Mouse (Mus musculus): ENCODE measurements at regions not wholly inside any gene's neighbourhood (a gene's known extent, or its start where the extent isn't known, plus 50 kb on each side); places are given as distances from the start of the nearest gene placed in this dataset.

GRCm38 (mm10) chr3:17789454-17790196, 158.6 kb upstream of the Cypt12 start:
- intact Hi-C loops (cut with DNase I), result loop anchor here (2.0 to 5.0 kb wide), 4 partner anchors 169 to 972 kb away; no protein-coding TSS in a partner anchor
- Histone ChIP-seq H3K27ac (peak overlapping the region; percentile 99), H3K4me3 (peak overlapping the region; percentile 72)
- no peak for TF ChIP-seq CTCF (IDR thresholded peaks at IDR 0.05)
- DNase-seq (ENCODE audit: extremely low spot score in 1 of 2, low spot score in 2 of 2), result peak; percentile 50 to 52

GRCm38 (mm10) chr3:17790331-17790730, 157.9 kb upstream of the Cypt12 start:
- Histone ChIP-seq H3K4me3 (peak overlapping the region; percentile 72), H3K27ac (peak overlapping the region; percentile 96)
- DNase-seq (ENCODE audit: extremely low spot score in 1 of 2, low spot score in 2 of 2), result peak in 1 of 2 experiments; percentile 42
- no peak for TF ChIP-seq CTCF (IDR thresholded peaks at IDR 0.05)
- intact Hi-C loops (cut with DNase I), result loop anchor here (2.0 to 5.0 kb wide), 3 partner anchors 170 to 973 kb away; no protein-coding TSS in a partner anchor

GRCm38 (mm10) chr3:17790816-17791215, 157.4 kb upstream of the Cypt12 start:
- Histone ChIP-seq H3K4me3 (peak overlapping the region; percentile 72), H3K27ac (peak overlapping the region; percentile 97)
- intact Hi-C loops (cut with DNase I), result loop anchor here (2.0 to 5.0 kb wide), 3 partner anchors 170 to 974 kb away; no protein-coding TSS in a partner anchor
- DNase-seq (ENCODE audit: extremely low spot score in 1 of 2, low spot score in 2 of 2), result peak in 1 of 2 experiments; percentile 29
- no peak for TF ChIP-seq CTCF (IDR thresholded peaks at IDR 0.05)

GRCm38 (mm10) chr3:17791381-17792320, 156.6 kb upstream of the Cypt12 start:
- Histone ChIP-seq H3K4me3 (peak overlapping the region; percentile 72), H3K27ac (peak overlapping the region; percentile 97)
- TF ChIP-seq CTCF (IDR thresholded peaks at IDR 0.05), result no peak
- intact Hi-C loops (cut with DNase I), result loop anchor here (2.0 to 5.0 kb wide), 4 partner anchors 171 to 974 kb away; no protein-coding TSS in a partner anchor
- DNase-seq (ENCODE audit: extremely low spot score in 1 of 2, low spot score in 2 of 2), result no peak

- no peak for TF ChIP-seq CTCF (IDR thresholded peaks at IDR 0.05)
- intact Hi-C loops (cut with DNase I), result loop anchor here (2.0 to 5.0 kb wide), 3 partner anchors 330 to 975 kb away; no protein-coding TSS in a partner anchor
- Histone ChIP-seq H3K27ac (peak overlapping the region; percentile 97), H3K4me3 (peak overlapping the region; percentile 72)
- no peak for DNase-seq (ENCODE audit: extremely low spot score in 1 of 2, low spot score in 2 of 2)
These were observed 155.6 kb upstream of the Cypt12 start for GRCm38 (mm10) chr3:17792537-17793039.

- intact Hi-C loops (cut with DNase I), result loop anchor here (2.0 to 5.0 kb wide), 3 partner anchors 331 to 976 kb away; no protein-coding TSS in a partner anchor
- no peak for TF ChIP-seq CTCF (IDR thresholded peaks at IDR 0.05)
- Histone ChIP-seq H3K4me3 (peak overlapping the region; percentile 72), H3K27ac (peak overlapping the region; percentile 97)
- DNase-seq (ENCODE audit: extremely low spot score in 1 of 2, low spot score in 2 of 2), result peak; percentile 71 to 73
These were observed 154.5 kb upstream of the Cypt12 start for GRCm38 (mm10) chr3:17793646-17794250.

- DNase-seq (ENCODE audit: extremely low spot score in 1 of 2, low spot score in 2 of 2), result peak; percentile 57 to 66
- intact Hi-C loops (cut with DNase I), result loop anchor here (5.0 kb wide), 2 partner anchors 332 to 977 kb away; no protein-coding TSS in a partner anchor
- Histone ChIP-seq H3K27ac (peak overlapping the region; percentile 97), H3K4me3 (peak overlapping the region; percentile 72)
- no peak for TF ChIP-seq CTCF (IDR thresholded peaks at IDR 0.05)
These were observed 153.8 kb upstream of the Cypt12 start for GRCm38 (mm10) chr3:17794251-17795061.

GRCm38 (mm10) chr3:17795271-17796260, 152.6 kb upstream of the Cypt12 start:
- peak in 1 of 2 experiments; percentile 35 for DNase-seq (ENCODE audit: extremely low spot score in 1 of 2, low spot score in 2 of 2)

GRCm38 (mm10) chr3:17796766-17797165, 151.4 kb upstream of the Cypt12 start:
- H3K27ac ChIP-seq, result peak overlapping the region; percentile 97
- intact Hi-C loops (cut with DNase I), result no loop called here
- peak overlapping the region; percentile 72 for H3K4me3 ChIP-seq
- DNase-seq (ENCODE audit: extremely low spot score in 1 of 2, low spot score in 2 of 2), result no peak
- no peak for TF ChIP-seq CTCF (IDR thresholded peaks at IDR 0.05)

More at GRCm38 (mm10) chr3:17795271-17796260, 152.6 kb upstream of the Cypt12 start:
- Histone ChIP-seq H3K27ac (peak overlapping the region; percentile 97), H3K4me3 (peak overlapping the region; percentile 72)
- TF ChIP-seq CTCF (IDR thresholded peaks at IDR 0.05), result no peak
- intact Hi-C loops (cut with DNase I), result no loop called here
